Mouse (Mus musculus): ENCODE results near the gene Nptx1.

- TF ChIP-seq FLI1 (IDR thresholded peaks at IDR 0.05; ENCODE audit: low read length): no peak
- no peak for TF ChIP-seq GATA1 (IDR thresholded peaks at IDR 0.05; ENCODE audit: borderline replicate concordance, low read length)
Observed at GRCm38 (mm10) chr11:119551468-119551867, 3.9 kb upstream of the Nptx1 start.

Measured in megakaryocyte, embryonic 14.5 days (primary cell).